Mouse (Mus musculus): ENCODE results near the gene Tcf7l2. TPM values are rescaled to one million over a fixed set of nuclear protein-coding genes. Genes with fewer than 3 reads are reported as not detected.
A peak's percentile ranks its signal among the peaks of the same experiment; 100 is the strongest.

Gene Tcf7l2
- total and polyA plus RNA-seq, 2 experiments, result 3.2 to 14.6 TPM

DNA sequence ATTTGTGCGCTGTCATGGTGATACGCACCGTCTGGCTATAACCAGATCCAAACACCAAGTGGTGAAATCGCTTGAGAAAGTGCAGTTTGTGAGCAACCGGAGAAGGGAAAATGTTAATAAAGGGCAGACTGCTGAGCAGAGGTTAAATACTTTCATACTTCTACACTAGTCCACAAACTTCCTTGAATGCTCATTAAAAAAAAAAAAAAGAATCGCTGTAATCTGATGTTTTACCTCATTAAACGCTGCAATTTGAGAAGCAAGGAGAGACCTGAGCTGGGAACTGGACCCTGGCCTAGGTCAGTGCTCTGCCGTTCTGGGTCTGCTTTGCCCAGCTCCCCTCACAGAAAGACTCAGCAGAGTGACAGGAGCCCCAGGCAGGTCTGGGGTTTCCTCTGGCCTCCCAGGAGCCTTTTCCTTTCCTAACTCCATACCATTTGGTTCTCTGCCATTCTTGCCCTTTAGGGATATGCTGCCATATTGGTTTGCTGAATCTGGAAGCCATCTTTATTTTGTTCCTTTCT lies 33.5 kb upstream of the Tcf7l2 start:
- Histone ChIP-seq H3K79me2 (ENCODE audit: control insufficient read depth, insufficient read depth, low read length) (no peaks in the 10 kb centered on the region), H3K4me1 (ENCODE audit: control insufficient read depth, insufficient read depth, low read length) (peaks cover 3% of the 10 kb centered on the region; the same call in 1 of the 2 replicates), H3K27ac (replicated peaks; ENCODE audit: insufficient read depth, low read depth, low read length) (no peak overlapping the region), H3K4me3 (ENCODE audit: insufficient read depth, low read depth, low read length) (no peak overlapping the region), H3K9ac (ENCODE audit: low read depth, low read length) (no peak overlapping the region), H3K36me3 (ENCODE audit: control insufficient read depth, insufficient read depth, low read length) (no peaks in the 10 kb centered on the region), H3K27me3 (ENCODE audit: control insufficient read depth, insufficient read depth, low read length) (no peaks in the 10 kb centered on the region)
- no peak for TF ChIP-seq CTCF (IDR thresholded peaks at IDR 0.05; ENCODE audit: low read depth, low read length)
- TF ChIP-seq POLR2A (IDR thresholded peaks at IDR 0.05; ENCODE audit: extremely low read depth, insufficient read depth, low read length), result no peak
- no peak for DNase-seq (ENCODE audit: extremely low read depth, low read depth, low spot score)
- 85% methylated on average over 8 of the region's 8 CpGs for WGBS

DNA sequence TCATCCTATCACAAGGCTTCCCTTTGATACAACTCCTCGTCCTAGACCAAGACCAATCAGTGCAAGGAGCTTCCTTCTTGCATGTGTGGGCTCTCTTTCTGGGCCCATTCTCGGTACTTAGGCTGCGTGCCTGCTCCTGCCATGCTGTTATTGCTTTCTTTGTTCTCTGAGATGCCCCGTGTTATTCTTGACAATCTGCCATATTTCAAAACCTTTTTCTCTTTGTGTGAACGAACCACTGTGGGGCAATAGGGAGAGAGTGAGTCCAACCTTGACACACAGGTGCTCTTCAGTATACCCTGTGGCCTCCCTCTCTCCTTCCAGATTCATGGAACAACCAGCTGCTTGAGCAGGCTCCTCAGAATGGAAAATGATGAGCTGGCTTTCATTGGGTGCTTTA lies 30.8 kb upstream of the Tcf7l2 start:
- WGBS, result 69% methylated on average over 5 of the region's 5 CpGs
- Histone ChIP-seq H3K27ac (replicated peaks; ENCODE audit: insufficient read depth, low read depth, low read length) (no peak overlapping the region), H3K9ac (ENCODE audit: low read depth, low read length) (no peak overlapping the region), H3K4me3 (ENCODE audit: insufficient read depth, low read depth, low read length) (no peak overlapping the region), H3K79me2 (ENCODE audit: control insufficient read depth, insufficient read depth, low read length) (no peaks in the 10 kb centered on the region), H3K27me3 (ENCODE audit: control insufficient read depth, insufficient read depth, low read length) (no peaks in the 10 kb centered on the region), H3K4me1 (ENCODE audit: control insufficient read depth, insufficient read depth, low read length) (no peaks in the 10 kb centered on the region), H3K36me3 (ENCODE audit: control insufficient read depth, insufficient read depth, low read length) (no peaks in the 10 kb centered on the region)
- TF ChIP-seq CTCF (IDR thresholded peaks at IDR 0.05; ENCODE audit: low read depth, low read length) (no peak), POLR2A (IDR thresholded peaks at IDR 0.05; ENCODE audit: extremely low read depth, insufficient read depth, low read length) (no peak)
- DNase-seq (ENCODE audit: extremely low read depth, low read depth, low spot score), result no peak

DNA sequence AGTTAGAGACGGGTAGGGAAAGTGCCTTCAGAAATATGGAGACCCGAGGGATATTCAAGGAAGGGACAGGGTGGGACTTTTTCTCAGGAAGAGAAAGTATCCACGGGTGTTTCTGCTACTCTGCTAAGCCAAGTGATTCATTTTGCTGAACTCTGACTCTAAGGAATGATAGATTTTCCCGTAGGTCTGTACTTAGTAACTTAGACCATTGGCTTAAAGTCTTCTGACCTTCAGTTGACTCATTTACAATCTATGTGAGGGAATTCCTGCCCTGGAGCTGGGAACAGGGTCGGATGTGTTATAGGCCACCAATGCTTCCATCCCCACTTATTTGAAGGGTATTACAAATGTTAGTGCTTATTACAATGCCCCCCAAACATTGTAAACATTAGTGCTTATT lies 29.9 kb upstream of the Tcf7l2 start:
- DNase-seq (ENCODE audit: extremely low read depth, low read depth, low spot score), result no peak
- no peak overlapping the region for H3K9ac ChIP-seq (ENCODE audit: low read depth, low read length)
- H3K36me3 ChIP-seq (ENCODE audit: control insufficient read depth, insufficient read depth, low read length), result no peaks in the 10 kb centered on the region
- TF ChIP-seq POLR2A (IDR thresholded peaks at IDR 0.05; ENCODE audit: extremely low read depth, insufficient read depth, low read length), result no peak
- no peak for TF ChIP-seq CTCF (IDR thresholded peaks at IDR 0.05; ENCODE audit: low read depth, low read length)
- H3K79me2 ChIP-seq (ENCODE audit: control insufficient read depth, insufficient read depth, low read length), result no peaks in the 10 kb centered on the region
- no peak overlapping the region for H3K27ac ChIP-seq (replicated peaks; ENCODE audit: insufficient read depth, low read depth, low read length)
- no peaks in the 10 kb centered on the region for H3K4me1 ChIP-seq (ENCODE audit: control insufficient read depth, insufficient read depth, low read length)
- H3K27me3 ChIP-seq (ENCODE audit: control insufficient read depth, insufficient read depth, low read length), result no peaks in the 10 kb centered on the region
- 84% methylated on average over 5 of the region's 5 CpGs for WGBS
- H3K4me3 ChIP-seq (ENCODE audit: insufficient read depth, low read depth, low read length), result no peak overlapping the region

DNA sequence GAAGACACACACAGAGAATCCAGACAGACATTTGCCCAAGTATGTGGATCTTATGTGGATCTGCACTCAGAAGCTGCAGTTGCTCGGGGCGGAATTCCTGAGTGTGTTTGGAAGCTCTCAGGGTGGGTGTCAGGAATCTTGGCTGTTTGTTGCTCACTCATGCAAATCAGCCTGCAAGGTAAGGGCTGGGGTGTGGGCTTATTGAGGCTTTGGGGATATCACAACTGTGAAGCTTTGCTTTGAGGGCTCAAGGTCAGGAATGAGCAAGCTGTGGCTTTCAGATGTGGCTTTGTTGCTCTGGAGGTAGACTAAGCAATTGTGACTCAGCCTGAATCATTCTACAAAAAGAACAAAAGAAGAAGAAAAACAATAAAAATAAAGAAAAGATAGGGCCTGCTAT lies 28.9 kb upstream of the Tcf7l2 start:
- Histone ChIP-seq H3K4me1 (ENCODE audit: control insufficient read depth, insufficient read depth, low read length) (no peaks in the 10 kb centered on the region), H3K4me3 (ENCODE audit: insufficient read depth, low read depth, low read length) (no peak overlapping the region), H3K27ac (replicated peaks; ENCODE audit: insufficient read depth, low read depth, low read length) (no peak overlapping the region), H3K79me2 (ENCODE audit: control insufficient read depth, insufficient read depth, low read length) (no peaks in the 10 kb centered on the region), H3K9ac (ENCODE audit: low read depth, low read length) (no peak overlapping the region), H3K36me3 (ENCODE audit: control insufficient read depth, insufficient read depth, low read length) (no peaks in the 10 kb centered on the region), H3K27me3 (ENCODE audit: control insufficient read depth, insufficient read depth, low read length) (no peaks in the 10 kb centered on the region)
- DNase-seq (ENCODE audit: extremely low read depth, low read depth, low spot score), result no peak
- 100% methylated on average over 2 of the region's 2 CpGs for WGBS
- TF ChIP-seq POLR2A (IDR thresholded peaks at IDR 0.05; ENCODE audit: extremely low read depth, insufficient read depth, low read length) (no peak), CTCF (IDR thresholded peaks at IDR 0.05; ENCODE audit: low read depth, low read length) (no peak)

DNA sequence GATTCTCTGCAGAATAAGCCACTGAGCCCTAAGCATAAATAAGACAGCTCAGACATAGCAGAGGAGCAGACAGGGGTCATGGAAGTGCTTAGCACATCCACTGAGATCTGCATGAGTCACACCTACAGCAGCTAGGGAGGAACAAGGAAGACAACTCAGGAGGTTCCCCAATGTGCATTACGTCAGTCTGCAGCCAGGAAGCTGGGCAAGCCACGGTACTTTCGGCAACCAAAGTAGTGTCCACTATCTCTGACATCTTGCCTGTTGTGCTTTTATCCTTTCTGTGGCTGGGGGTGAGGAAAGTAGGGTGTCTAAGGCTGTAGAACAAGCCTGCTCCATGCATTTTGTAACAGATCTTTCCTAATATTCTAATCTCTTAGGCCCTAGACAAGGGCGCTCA lies 27.6 kb upstream of the Tcf7l2 start:
- Histone ChIP-seq H3K27me3 (ENCODE audit: control insufficient read depth, insufficient read depth, low read length) (no peaks in the 10 kb centered on the region), H3K4me1 (ENCODE audit: control insufficient read depth, insufficient read depth, low read length) (no peaks in the 10 kb centered on the region), H3K27ac (replicated peaks; ENCODE audit: insufficient read depth, low read depth, low read length) (no peak overlapping the region), H3K9ac (ENCODE audit: low read depth, low read length) (no peak overlapping the region), H3K4me3 (ENCODE audit: insufficient read depth, low read depth, low read length) (no peak overlapping the region), H3K36me3 (ENCODE audit: control insufficient read depth, insufficient read depth, low read length) (no peaks in the 10 kb centered on the region), H3K79me2 (ENCODE audit: control insufficient read depth, insufficient read depth, low read length) (no peaks in the 10 kb centered on the region)
- DNase-seq (ENCODE audit: extremely low read depth, low read depth, low spot score), result peak; percentile 20
- 84% methylated on average over 4 of the region's 4 CpGs for WGBS
- no peak for TF ChIP-seq CTCF (IDR thresholded peaks at IDR 0.05; ENCODE audit: low read depth, low read length)
- TF ChIP-seq POLR2A (IDR thresholded peaks at IDR 0.05; ENCODE audit: extremely low read depth, insufficient read depth, low read length), result no peak

DNA sequence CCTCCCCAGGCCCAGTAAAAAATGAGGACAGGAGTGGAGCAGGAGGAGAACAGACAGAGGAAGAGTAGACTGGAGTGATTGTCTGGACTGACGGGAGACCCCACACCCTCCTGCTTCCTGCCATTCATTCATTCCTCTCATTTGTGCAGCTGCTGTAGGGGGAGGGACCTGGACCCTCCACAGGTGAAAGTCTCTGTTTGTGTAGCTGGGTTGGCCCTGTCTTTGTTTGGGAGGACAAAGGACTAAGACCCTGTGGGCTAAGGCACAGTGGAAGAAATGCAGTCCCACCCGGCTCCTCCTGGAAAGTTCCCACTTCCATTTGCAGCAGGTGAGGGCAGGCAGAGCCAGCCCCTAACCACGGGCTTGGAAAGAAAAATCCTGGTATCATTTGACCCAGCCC lies 27.0 kb upstream of the Tcf7l2 start:
- DNase-seq (ENCODE audit: extremely low read depth, low read depth, low spot score), result no peak
- Histone ChIP-seq H3K27me3 (ENCODE audit: control insufficient read depth, insufficient read depth, low read length) (no peaks in the 10 kb centered on the region), H3K4me3 (ENCODE audit: insufficient read depth, low read depth, low read length) (no peak overlapping the region), H3K9ac (ENCODE audit: low read depth, low read length) (no peak overlapping the region), H3K36me3 (ENCODE audit: control insufficient read depth, insufficient read depth, low read length) (no peaks in the 10 kb centered on the region), H3K4me1 (ENCODE audit: control insufficient read depth, insufficient read depth, low read length) (no peaks in the 10 kb centered on the region), H3K79me2 (ENCODE audit: control insufficient read depth, insufficient read depth, low read length) (no peaks in the 10 kb centered on the region), H3K27ac (replicated peaks; ENCODE audit: insufficient read depth, low read depth, low read length) (no peak overlapping the region)
- 60% methylated on average over 3 of the region's 3 CpGs for WGBS
- no peak for TF ChIP-seq POLR2A (IDR thresholded peaks at IDR 0.05; ENCODE audit: extremely low read depth, insufficient read depth, low read length)
- TF ChIP-seq CTCF (IDR thresholded peaks at IDR 0.05; ENCODE audit: low read depth, low read length), result no peak

Data from liver, adult 2 months (tissue).